Mouse (Mus musculus) testis, postnatal 14 days (tissue): ENCODE measurements around the gene Jazf1.

ENCODE experiments used
- DNase-seq: peaks from one replicate; pipeline ENCODE4 v3.0.0; 2021; ENCODE audit warnings: low spot score

The Jazf1 gene

GRCm38 (mm10) chr6:52848199-52848598 is 220.2 kb downstream of the Jazf1 start:
- DNase-seq, result no peak

DNA sequence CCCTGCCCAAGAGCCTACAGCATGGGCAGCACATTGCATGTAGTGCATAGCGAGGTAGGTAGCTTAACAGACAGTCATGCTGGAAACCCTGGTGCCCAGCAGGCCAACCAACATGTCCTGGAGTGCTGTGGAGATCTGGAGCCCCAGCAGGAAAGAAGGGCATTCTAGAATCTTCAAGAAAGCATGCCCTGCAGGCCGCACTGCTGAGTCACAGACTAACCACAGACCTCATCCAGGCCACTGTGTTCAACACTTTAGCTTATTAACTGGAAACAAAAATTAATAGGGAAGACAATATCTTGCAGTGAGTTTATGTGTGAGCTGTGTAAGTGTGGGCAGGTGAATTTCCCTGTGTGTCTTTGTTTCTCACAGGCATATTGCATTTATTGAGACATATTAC is 222.1 kb downstream of the Jazf1 start:
- peak; percentile 12 for DNase-seq

DNA sequence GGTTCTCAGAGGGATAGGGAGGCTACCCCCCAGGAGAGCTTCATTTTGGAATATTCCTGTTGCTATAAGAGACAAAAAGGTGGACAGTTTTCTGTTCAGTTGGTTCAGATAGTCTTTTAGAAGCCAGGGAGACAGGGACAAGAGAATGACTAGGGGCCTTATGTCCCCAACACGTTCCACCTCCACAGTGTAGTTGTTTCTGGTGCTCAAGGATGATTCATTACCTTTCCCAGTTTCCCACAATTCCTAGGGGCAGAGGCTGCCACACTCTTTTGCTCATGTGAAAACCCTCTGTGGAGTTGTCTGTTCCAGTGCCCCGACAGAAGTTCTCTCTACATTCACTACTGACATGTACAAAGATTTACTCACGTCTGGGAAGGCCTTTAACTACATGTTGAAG is 223.7 kb downstream of the Jazf1 start:
- DNase-seq, result no peak

- DNase-seq, result no peak
Observed at GRCm38 (mm10) chr6:52843027-52843426, 225.4 kb downstream of the Jazf1 start.

GRCm38 (mm10) chr6:52842598-52842997 is 225.8 kb downstream of the Jazf1 start:
- DNase-seq, result no peak

GRCm38 (mm10) chr6:52841611-52842010 is 226.8 kb downstream of the Jazf1 start:
- no peak for DNase-seq

GRCm38 (mm10) chr6:52840589-52841044 is 227.8 kb downstream of the Jazf1 start:
- no peak for DNase-seq

DNA sequence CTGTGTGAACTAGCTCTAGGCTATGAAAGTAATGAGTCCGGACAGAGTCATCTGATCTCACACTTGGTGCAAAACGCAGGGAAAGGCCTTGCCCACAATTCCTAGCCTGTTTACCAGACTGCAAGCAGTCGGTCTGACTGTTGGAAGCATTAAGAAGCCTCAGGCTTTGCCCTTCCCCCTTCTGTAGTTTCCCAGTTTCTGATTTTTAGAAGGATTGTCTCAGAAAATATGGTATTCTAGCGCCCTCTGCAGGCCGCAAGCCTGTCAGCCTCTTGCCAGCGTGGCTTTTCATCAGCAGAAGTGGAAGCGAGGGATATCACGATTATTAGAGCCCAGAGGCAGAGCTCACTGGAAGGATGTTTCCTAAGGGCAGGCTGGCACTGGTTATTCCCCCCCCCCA is 229.7 kb downstream of the Jazf1 start:
- peak; percentile 36 for DNase-seq

DNA sequence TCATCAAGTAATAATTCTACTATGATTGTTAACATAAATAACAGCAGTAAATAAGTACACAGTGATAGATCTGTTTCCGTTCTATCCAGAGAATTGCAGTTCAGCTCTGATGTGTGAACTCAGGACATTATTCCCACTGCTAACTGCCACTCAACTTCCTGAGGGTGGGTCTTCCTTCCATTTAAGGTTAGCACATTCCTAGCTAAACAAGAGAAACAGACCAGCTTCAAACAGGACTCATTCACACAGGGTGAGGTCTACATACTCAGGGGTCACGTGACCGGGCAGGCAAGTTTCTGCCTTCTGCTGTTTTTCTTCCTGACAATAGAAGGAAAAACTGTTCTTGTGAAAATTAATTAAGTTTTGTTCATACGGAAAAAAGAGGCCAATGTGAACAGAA is 230.6 kb downstream of the Jazf1 start:
- no peak for DNase-seq

GRCm38 (mm10) chr6:52836201-52836950 is 232.1 kb downstream of the Jazf1 start:
- DNase-seq, result no peak

- no peak for DNase-seq
Observed at GRCm38 (mm10) chr6:52827752-52828277, 240.6 kb downstream of the Jazf1 start.

GRCm38 (mm10) chr6:52825535-52825934 is 242.9 kb downstream of the Jazf1 start:
- DNase-seq, result no peak

DNA sequence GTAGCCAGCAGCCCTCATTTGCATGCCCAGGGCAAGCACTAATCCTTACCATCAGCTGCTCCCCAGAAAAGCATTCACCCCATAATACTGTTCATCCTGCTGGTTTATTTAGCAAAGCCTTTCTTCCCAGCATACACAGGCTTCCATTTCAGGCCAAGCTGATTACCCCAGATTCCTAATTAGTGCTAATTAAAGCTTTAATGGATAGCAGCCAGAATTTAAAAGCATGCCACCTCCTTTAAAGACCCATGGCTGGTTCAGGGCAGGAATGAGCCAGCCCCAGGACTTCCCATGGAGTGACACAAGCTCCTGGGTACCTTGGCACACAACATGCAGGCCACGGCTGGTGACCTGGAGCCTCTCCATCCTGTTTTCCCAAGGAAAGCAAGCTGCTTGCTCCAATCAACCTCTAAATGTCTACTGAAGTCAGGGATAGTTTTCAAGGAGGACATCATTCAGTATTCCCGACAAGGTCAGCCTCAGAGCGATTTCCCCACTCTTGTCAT is 243.4 kb downstream of the Jazf1 start:
- no peak for DNase-seq

GRCm38 (mm10) chr6:52823064-52823463 is 245.4 kb downstream of the Jazf1 start:
- DNase-seq, result no peak

DNA sequence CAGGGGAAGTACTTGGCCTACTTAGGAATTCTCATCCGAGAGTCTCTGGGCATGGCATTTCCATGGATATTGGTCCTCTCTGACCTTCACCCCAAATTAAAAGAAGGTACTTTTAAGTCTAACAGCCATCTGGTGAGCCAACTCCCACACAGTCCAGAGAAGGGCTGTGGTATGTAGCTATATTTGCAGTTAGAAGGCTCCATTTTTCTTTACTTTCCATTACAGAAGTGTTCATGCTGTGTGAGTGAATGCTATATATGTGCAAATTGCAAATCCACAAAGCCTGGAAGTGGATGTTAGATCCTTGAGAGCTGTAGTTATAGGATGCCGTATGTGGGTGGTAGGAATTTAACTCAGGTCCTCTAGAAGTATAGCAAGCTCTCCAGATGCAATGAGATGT is 245.8 kb downstream of the Jazf1 start:
- DNase-seq, result no peak

DNA sequence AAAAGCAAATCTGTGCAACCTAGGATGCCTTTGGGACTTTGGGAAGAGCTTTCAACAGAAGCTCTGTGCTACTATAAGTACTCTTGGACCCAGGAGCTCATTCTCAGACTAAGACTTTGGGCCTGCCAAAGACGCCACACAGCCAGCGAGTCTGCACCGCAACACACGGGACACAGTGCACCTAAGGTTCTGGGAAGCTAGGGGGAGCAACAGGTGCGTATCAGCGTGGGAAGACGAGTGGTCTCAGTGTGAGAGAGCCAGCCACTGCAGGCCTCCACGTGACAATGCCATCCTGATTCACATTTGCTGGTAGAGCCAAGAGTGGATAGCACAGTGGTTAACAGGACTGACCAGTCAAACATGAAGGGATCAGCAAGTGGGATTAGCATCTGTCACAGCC is 249.1 kb downstream of the Jazf1 start:
- DNase-seq, result no peak

- no peak for DNase-seq
Observed at GRCm38 (mm10) chr6:52818041-52818440, 250.4 kb downstream of the Jazf1 start.

GRCm38 (mm10) chr6:52817203-52817874 is 251.1 kb downstream of the Jazf1 start:
- no peak for DNase-seq

- DNase-seq, result no peak
Observed at GRCm38 (mm10) chr6:52805237-52805856, 263.1 kb downstream of the Jazf1 start.

- no peak for DNase-seq
Observed at GRCm38 (mm10) chr6:52802181-52802580, 266.2 kb downstream of the Jazf1 start.

- no peak for DNase-seq
Observed at GRCm38 (mm10) chr6:52797252-52797800, 271.1 kb downstream of the Jazf1 start.

GRCm38 (mm10) chr6:52796691-52797090 is 271.7 kb downstream of the Jazf1 start:
- DNase-seq, result no peak
